Mouse (Mus musculus) neural tube, embryonic 15.5 days (tissue): ENCODE results near the gene Il4. TPM values are rescaled to one million over a fixed set of nuclear protein-coding genes. Genes with fewer than 3 reads are reported as not detected.
"Not testable (repeated sequence)": the region's sequence is repeated elsewhere in the genome, so short reads cannot be mapped to it uniquely, and the experiment has no call there.

Experiments
- ATAC-seq: fragments of 200-750 bp; cut with Nextera tagmentation; 2 replicates; pipeline ENCODE4 v1.8.0; 2017; ENCODE audit warnings: mild to moderate bottlenecking, moderate TSS enrichment, moderate library complexity; ENCODE audit not compliant: low FRiP score
- H3K27ac ChIP-seq: fragments of 300-500 bp; sonication (generic); replicated peaks from 2 replicates; pipeline ENCODE4 v1.5.1; 2015; ENCODE audit warnings: mild to moderate bottlenecking, inconsistent platforms
- H3K27me3 ChIP-seq: fragments of 300-500 bp; sonication (generic); replicated peaks from 2 replicates; pipeline ENCODE4 v1.6.1; 2015; ENCODE audit warnings: inconsistent platforms
- H3K36me3 ChIP-seq: fragments of 300-500 bp; sonication (generic); 2 replicates; pipeline ENCODE4 v1.6.1; 2015; ENCODE audit warnings: inconsistent platforms
- H3K4me1 ChIP-seq: fragments of 300-500 bp; sonication (generic); 2 replicates; pipeline ENCODE4 v1.6.1; 2015; ENCODE audit warnings: inconsistent platforms
- H3K4me2 ChIP-seq: fragments of 300-500 bp; sonication (generic); 2 replicates; pipeline ENCODE4 v1.6.1; 2015; ENCODE audit warnings: inconsistent platforms, mild to moderate bottlenecking, moderate library complexity
- H3K4me3 ChIP-seq: fragments of 300-500 bp; sonication (generic); replicated peaks from 2 replicates; pipeline ENCODE4 v1.5.1; 2015; ENCODE audit warnings: mild to moderate bottlenecking, inconsistent platforms
- H3K9ac ChIP-seq: fragments of 300-500 bp; sonication (generic); replicated peaks from 2 replicates; pipeline ENCODE4 v1.6.1; 2015; ENCODE audit warnings: mild to moderate bottlenecking, inconsistent platforms
- H3K9me3 ChIP-seq: fragments of 300-500 bp; sonication (generic); replicated peaks from 2 replicates; pipeline ENCODE4 v1.6.1; 2016; ENCODE audit warnings: inconsistent platforms
- WGBS: fragments of 180-500 bp; shearing (Covaris S2); methylation state at CpG from one replicate; pipeline ENCODE4 v1.1.7; 2015; ENCODE audit warnings: mixed read lengths; 5-methylcytosine and 5-hydroxymethylcytosine counted together
- polyA plus RNA-seq: library from polyadenylated mRNA; unstranded; fragments of >200 nt; fragmentation: Nextera tagmentation; extraction: Ambion mirVana; gene quantifications from 2 replicates; pipeline ENCODE4 v1.2.1, GENCODE M21; 2015

Gene Il4
- polyA plus RNA-seq, 1 experiment from 2014 or later: 5.0 TPM

DNA sequence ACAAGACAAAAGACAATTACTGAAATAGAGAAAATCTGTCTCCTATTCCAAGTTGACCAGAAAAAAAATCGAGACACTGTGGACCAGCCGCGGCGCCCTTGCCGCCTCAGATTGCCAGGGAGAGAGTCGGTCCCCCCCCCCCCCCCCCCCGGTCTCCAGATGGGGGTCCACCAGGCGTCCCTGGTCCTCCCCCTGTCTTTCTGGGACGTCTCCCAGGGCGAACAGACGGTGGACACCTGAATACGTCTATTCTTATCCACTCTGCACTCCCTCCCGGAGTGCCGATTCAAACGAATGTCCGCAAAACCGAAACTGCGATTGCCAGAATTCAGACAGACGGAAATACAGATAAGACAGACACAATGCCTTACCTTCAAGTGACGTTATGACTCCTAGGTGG is 61.9 kb downstream of the Il4 start:
- not testable (repeated sequence) for H3K9ac ChIP-seq, H3K36me3 ChIP-seq, H3K27me3 ChIP-seq, H3K4me3 ChIP-seq, H3K27ac ChIP-seq, H3K9me3 ChIP-seq, H3K4me1 ChIP-seq, H3K4me2 ChIP-seq, ATAC-seq
- WGBS: 97% methylated on average over 7 of the region's 20 CpGs

Other genes with a start within 250 kb of the Il4 start
- gene Leap2, start 195.5 kb downstream of the Il4 start, polyA plus RNA-seq: 0.51 TPM in 1 of 2 replicates, not detected in the other
- 796 and 911 TPM in 2 replicates for gene Uqcrq, start 187.8 kb downstream of the Il4 start, polyA plus RNA-seq
- gene Gdf9, start 187.6 kb downstream of the Il4 start, polyA plus RNA-seq: 2.4 and 2.9 TPM in 2 replicates
- gene Gm10447, start 161.6 kb downstream of the Il4 start, polyA plus RNA-seq: 0.13 TPM in 1 of 2 replicates, not detected in the other
- 3.4 and 4.1 TPM in 2 replicates for gene Shroom1, start 161.5 kb downstream of the Il4 start, polyA plus RNA-seq
- not detected in 2 replicates for gene Gm9837, start 148.2 kb downstream of the Il4 start, polyA plus RNA-seq
- 0.27 TPM in 1 of 2 replicates, not detected in the other for gene Gm9945, start 138.5 kb downstream of the Il4 start, polyA plus RNA-seq
- 1.4 and 1.6 TPM in 2 replicates for gene Sowaha, start 138.4 kb downstream of the Il4 start, polyA plus RNA-seq
- 23.3 and 26.2 TPM in 2 replicates for gene Sept8, start 99.4 kb downstream of the Il4 start, polyA plus RNA-seq
- gene Kif3a, start 51.3 kb downstream of the Il4 start, polyA plus RNA-seq: 275 and 338 TPM in 2 replicates
- gene Il13, start 16.0 kb upstream of the Il4 start, polyA plus RNA-seq: 0.20 TPM in 1 of 2 replicates, not detected in the other
- 12.1 and 19.1 TPM in 2 replicates for gene Rad50, start 88.7 kb upstream of the Il4 start, polyA plus RNA-seq
- 0.15 TPM in 1 of 2 replicates, not detected in the other for gene Il5, start 102.1 kb upstream of the Il4 start, polyA plus RNA-seq
- 3.9 and 23.3 TPM in 2 replicates for gene Irf1, start 151.3 kb upstream of the Il4 start, polyA plus RNA-seq
- 0.34 TPM in 1 of 2 replicates, not detected in the other for gene Gm17334, start 154.5 kb upstream of the Il4 start, polyA plus RNA-seq
- 0.79 and 2.8 TPM in 2 replicates for gene Gm12216, start 240.6 kb upstream of the Il4 start, polyA plus RNA-seq